Mouse (Mus musculus) megakaryocyte, adult 5-6 weeks (primary cell): ENCODE measurements around the gene Gata5. TPM values are rescaled to one million over a fixed set of nuclear protein-coding genes. Genes with fewer than 3 reads are reported as not detected.
A peak's percentile ranks its signal among the peaks of the same experiment; 100 is the strongest.

ENCODE experiments used
- ATAC-seq: 2 replicates; pipeline ENCODE4 v1.8.0; 2016; ENCODE audit warnings: mild to moderate bottlenecking, inconsistent platforms; ENCODE audit not compliant: poor library complexity, severe bottlenecking
- total RNA-seq, 2 experiments: library from RNA; stranded (forward) in 1 of 2; stranded (reverse) in 1 of 2; fragments of 153-499, 151-499 nt in 1 of 2; fragments of 221-1000, 200-1000 nt in 1 of 2; gene quantifications; 2 replicates each; pipeline versions ENCODE4 v1.2.3 to v1.2.4; 2015 to 2017

Gene Gata5
- total RNA-seq, 2 experiments from 2014 or later, result not detected

DNA sequence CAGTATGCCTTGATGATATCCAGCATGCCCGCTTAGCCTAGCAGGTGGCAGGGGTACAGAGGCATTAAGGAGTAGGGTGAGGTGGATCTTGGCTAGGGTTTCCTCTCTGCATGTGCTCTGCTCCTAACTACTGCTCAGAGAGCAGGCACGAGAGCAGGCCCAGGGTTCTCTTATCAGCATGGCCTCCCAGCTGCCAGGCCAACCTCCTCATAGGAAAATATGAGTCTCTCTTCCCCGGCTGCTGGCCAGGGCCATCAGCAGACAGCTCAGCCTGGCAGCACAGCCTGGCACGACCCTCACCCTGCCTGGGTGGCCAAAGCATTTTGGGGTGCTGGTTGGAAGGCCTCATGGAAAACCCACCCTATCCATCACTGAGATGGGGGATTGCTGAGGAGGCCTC, 23.4 kb downstream of the Gata5 start:
- no peak for ATAC-seq

DNA sequence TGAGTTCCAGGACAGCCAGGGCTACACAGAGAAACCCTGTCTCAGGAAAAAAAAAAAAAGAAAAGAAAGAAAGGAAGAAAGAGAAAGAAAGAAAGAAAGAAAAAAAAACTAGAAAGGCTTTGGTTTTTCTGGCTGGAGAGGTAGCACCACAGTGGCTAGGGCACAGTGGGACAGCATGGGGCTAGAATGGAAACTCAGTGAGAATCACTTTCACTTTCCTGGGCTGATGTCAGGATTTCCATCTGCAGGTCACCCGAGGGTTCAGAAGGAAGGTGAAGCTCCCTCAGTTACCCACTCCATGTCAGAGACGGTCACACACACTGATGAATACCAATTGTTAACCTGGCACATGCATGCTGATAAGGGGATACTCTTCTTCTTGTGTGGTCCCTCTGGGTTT, 26.8 kb downstream of the Gata5 start:
- no peak for ATAC-seq

- no peak for ATAC-seq
These were observed 27.9 kb downstream of the Gata5 start for GRCm38 (mm10) chr2:180306423-180307168.

DNA sequence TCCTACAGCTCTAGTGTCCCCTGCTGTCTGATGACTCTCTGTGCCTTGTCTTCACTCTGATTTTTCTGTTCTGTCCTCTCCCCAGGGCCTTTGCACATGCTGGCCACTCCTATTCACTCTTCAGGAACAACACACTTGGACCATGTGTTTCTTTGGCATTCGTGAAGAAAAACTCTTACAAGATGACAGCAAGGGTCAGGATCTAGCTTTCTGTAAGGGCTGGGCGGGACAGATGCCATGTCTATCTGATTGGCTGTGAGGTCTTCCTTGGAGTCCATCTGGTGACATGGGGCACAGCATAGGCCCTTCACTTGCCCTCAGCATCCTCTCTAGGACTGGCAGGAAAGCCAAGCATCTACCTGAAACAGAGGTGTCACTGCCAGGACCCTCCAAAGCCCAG, 28.5 kb downstream of the Gata5 start:
- no peak for ATAC-seq

DNA sequence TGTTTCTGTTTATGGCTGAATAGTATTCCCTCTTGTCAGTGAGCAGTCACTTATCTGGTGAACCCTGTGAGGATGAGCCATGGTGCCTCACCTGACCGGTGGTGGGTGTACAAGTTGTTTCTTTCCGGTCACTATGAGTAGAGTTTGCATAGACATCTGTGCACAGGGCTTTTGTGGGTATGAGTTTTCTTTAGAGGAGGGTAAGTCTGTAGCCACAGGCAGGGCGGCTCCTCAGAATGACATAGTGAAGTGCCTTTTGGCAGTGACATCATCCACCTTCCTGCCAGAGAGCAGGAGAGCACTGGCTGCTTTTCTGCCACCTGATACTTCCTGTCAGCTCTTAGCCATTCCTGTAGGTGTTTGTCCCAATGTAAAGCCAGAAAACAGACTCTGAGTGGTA, 29.0 kb downstream of the Gata5 start:
- no peak for ATAC-seq

DNA sequence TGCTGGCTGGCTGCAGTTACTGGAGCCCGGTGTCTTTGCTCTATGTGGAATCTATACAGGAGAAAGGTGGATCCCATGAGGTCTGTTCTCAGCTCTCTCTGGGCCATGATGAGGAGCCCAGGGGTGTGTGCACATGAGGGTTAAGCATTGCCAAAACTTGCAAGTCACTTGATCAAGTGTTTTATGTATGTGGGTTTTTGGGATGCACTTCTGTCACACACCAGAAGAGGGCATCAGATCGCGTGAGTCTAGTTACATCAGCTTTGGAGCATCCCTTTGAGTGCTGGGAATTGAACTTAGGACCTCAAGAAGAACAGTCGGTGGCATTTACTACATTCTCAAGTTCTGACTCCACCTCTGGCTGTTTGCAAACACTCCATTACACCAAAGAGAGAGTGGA, 29.9 kb downstream of the Gata5 start:
- ATAC-seq, result no peak

- ATAC-seq, result no peak
These were observed 31.0 kb downstream of the Gata5 start for GRCm38 (mm10) chr2:180303468-180303867.

GRCm38 (mm10) chr2:180302201-180302600, 32.3 kb downstream of the Gata5 start:
- ATAC-seq, result no peak

GRCm38 (mm10) chr2:180300771-180301170, 33.7 kb downstream of the Gata5 start:
- no peak for ATAC-seq

DNA sequence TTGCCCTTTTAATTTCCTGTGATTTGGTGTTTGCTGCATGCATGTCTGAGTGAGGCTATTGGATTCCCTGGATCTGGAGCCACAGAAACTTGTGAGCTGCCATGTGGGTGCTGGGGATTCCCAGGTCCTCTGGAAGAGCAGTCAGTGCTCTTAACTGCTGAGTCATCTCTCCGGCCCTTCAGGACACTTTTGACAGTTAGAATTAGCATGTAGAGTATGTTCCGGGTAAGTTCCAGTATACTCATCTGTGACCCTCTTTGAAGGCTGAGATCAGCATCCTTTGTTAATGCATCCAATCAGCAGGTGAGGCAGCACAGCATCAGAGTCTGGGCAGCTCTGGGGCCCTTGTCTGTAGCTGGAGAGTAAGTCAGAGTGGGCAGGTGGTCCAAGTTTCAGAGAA, 34.2 kb downstream of the Gata5 start:
- no peak for ATAC-seq

DNA sequence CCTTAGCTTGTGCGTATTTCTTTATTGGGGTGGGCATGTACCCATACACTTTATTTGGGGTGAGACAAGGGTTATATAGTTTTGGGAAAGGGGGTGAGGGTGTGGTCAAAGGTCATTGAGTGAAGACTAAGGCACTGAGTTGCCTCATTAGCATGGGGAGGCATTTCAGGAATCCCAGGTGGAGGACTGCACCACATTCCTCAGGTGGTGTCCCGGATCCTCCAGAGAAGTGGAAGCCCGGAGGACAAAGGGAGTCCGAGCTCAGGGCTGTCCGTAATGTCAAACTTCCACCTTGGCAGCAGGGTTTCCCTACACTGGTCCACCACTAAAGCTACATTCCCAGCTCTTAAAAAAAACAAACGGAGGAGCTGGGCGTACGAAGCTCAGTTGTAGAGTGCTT, 41.6 kb downstream of the Gata5 start:
- ATAC-seq, result no peak

DNA sequence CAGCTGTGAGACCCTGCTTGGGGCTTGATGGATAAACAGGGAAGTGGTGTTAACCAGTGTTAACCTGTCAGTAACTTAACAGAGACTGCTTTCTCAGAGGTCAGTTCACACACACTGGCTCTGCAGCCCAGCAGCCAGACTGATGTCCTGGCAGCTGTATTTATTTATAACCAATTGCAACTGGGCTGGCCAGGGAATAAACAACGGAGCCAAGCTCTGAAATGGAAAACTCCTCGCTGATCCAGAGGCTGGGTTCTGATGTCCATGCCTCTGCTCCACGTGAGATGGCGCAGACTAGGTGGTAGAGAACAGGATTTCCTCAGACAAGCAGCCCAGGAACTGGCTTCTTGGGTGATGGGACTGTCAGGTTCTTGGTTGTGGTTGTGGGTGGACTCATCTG, 42.5 kb downstream of the Gata5 start:
- ATAC-seq, result no peak

- no peak for ATAC-seq
These were observed 42.9 kb downstream of the Gata5 start for GRCm38 (mm10) chr2:180291566-180291965.

DNA sequence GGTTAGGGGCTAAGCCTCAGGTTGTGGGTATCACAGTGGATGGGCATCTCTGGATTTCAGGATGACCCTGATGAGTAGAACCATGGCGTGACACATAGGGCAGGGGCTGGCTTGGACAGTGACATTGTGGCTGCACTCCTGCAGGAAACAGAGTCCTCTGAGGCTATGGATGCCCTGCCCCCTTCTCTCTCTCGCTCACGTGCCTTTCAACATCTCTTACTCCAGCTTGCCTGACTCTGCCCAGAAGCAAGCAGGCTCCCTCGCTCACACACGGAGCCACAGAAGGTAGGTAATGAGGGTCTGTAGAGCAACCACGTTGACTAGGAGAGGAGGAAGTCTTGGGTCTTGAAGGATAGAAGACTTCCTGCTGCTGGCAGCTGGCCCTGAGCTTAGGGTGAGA, 44.0 kb downstream of the Gata5 start:
- ATAC-seq, result no peak

GRCm38 (mm10) chr2:180289440-180290108, 44.9 kb downstream of the Gata5 start, which contains the start of gene Rbbp8nl:
Gene Rbbp8nl (minus strand): TSS chr2:180289879.
- ATAC-seq, result no peak

- no peak for ATAC-seq
These were observed 45.5 kb downstream of the Gata5 start for GRCm38 (mm10) chr2:180288966-180289365.

DNA sequence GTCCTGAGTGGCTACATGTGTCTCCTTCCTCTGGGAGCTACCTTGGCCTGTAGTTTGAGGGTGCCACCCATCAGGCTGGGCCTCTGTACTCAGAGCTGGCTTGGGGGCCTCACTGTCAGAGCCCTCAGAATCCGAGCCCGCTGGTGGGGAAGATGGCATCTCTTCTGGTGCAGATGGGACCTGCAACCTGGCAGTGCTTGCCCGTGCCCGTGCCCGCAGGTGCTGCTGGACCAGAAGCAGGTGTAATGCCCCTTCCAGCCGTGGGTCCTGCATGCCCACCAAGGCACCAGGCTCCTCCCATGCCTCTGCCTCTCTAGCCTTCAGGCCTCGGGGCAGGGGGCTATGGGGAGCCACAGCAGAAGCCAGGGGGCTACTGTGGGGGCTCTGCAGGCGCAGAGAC, 55.2 kb downstream of the Gata5 start:
- ATAC-seq, result no peak

- ATAC-seq, result no peak
These were observed 56.7 kb downstream of the Gata5 start for GRCm38 (mm10) chr2:180277773-180278320.

DNA sequence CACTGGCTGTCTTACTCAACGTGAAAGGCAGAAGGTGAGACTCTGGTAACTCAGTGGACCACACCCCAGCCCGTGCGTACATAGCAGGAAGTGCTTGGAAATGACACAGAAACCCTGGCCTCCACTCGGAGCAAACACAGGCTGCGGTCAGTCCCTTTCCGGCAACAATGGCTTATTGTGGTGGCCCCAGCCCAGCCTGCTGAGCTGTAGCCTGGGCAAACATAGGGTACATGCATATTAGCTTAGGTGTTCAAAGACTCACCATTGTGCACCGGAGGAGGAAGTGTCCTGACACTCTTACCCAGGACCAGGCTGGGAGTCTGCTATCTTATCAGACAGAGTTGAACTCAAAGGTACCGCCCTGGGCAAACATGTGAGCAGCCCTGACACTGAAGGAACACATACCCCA, 57.6 kb downstream of the Gata5 start:
- ATAC-seq, result peak; percentile 50

DNA sequence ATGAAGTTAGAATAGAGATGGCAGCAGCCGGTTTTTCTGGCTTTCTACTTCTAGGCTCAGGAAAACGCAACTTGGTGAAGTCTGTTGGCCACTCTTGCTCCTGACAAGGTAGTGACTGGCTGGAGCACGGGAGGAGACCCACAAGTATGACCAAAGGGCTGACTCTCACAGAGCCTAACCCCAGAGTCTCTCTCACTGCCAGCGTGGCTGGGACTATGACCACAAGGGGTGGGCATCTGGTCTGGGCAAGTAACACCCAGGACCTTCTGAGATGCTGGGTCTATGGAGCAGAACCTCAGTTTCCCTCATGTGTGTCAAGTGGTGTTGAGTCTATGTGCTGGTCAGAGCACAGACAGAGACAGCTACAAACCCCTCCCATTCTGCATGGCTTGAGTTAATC, 58.1 kb downstream of the Gata5 start:
- peak; percentile 0; the same call in 1 of the 2 replicates for ATAC-seq

GRCm38 (mm10) chr2:180275836-180276235, 58.7 kb downstream of the Gata5 start:
- peak; percentile 31 for ATAC-seq
